Mouse (Mus musculus): ENCODE measurements at regions not wholly inside any gene's neighbourhood (a gene's known extent, or its start where the extent isn't known, plus 50 kb on each side); places are given as distances from the start of the nearest gene placed in this dataset.

DNA sequence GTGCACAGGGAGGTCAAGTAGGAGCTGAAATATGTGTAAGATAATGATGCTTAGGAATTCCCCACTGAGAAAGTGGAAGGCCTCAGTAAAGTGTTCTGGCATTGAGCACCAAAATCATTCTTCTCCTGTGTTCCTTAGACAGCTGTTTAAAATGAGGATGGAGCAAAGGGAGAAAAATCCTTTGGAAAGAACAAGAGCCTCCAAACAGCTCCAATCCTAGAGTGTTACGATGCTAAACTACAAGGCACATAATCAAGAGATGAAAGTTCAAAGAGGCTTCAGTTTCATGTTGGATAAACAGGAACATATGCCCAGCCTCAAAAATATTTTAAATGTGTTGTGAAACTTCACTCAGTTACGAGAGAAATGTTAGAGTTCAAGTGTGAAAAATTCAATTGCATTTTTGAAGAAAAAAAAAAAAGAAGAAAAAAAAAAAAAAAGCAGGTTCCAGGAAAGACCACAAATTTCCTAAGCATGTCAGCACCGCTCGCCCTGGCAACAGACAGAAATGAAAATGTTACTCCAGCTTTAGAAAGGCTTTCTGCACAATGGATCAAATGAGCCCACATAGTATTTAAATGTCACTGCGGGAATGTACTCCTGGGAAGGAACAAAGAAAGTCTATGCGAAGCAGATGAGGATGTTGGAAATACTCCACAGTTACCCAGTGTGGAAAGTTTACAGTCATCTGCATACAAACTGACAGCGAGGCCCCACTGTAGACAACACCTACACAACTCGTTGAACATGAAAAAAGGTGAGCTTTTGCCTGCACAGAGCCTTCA is 116.5 kb upstream of the Prkd1 start:
- WGBS, result 35% methylated on average over 8 of the region's 8 CpGs
- Histone ChIP-seq H3K27me3 (no peaks in the 10 kb centered on the region), H3K27ac (no peak overlapping the region; the same call in 1 of the 2 replicates), H3K4me3 (no peak overlapping the region), H3K9me3 (no peaks in the 10 kb centered on the region), H3K4me2 (no peak overlapping the region), H3K4me1 (peaks cover 6% of the 10 kb centered on the region; the same call in 1 of the 2 replicates), H3K36me3 (no peaks in the 10 kb centered on the region), H3K9ac (no peak overlapping the region)
- ATAC-seq (ENCODE audit: insufficient number of reproducible peaks, low FRiP score, low TSS enrichment, low read depth), result no peak

DNA sequence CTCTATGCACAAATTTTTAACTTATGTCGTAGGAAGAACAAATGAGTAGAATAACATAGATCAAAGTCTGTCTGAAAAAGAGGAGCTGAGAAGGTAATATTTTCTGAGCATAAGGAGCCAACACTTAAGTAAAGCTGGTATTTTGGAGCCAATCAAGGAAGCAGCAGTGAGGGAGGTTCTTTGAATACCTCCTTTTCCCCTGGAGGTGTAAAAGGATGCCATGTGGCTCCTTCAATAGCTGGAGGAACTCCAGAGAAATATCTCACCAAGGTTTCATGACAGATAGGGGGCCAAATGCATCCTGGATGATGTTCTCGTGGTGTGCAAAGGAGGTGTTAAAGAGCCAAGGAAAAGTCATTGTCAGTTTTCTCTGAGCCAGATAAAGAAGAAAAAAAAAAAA is 115.6 kb upstream of the Prkd1 start:
- Histone ChIP-seq H3K4me1 (peaks cover 6% of the 10 kb centered on the region; the same call in 1 of the 2 replicates), H3K4me3 (no peak overlapping the region), H3K27me3 (no peaks in the 10 kb centered on the region), H3K36me3 (no peaks in the 10 kb centered on the region), H3K4me2 (no peak overlapping the region), H3K27ac (no peak overlapping the region), H3K9me3 (no peaks in the 10 kb centered on the region), H3K9ac (no peak overlapping the region)
- ATAC-seq (ENCODE audit: insufficient number of reproducible peaks, low FRiP score, low TSS enrichment, low read depth), result no peak
- WGBS, result 38% methylated on average over 2 of the region's 2 CpGs

DNA sequence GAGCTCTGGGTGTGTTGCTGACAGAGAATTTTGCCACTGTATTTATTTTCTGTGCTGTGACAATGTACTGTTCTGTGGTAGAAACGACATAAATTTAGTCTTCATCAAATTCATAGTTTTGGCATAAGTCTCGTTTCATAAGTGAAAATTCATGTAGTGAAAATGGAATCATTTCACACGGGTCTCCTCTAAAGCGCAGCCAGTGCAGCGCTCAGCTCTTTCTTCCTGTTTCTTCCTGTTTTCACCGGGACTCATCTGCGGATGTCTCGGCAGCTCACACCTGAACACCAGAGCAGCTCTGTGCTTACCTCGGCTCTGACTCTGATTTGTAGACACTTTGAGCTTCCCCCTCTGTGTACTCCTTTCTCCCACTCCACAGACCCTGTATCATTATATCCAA is 85.2 kb upstream of the Prkd1 start:
- Histone ChIP-seq H3K4me1 (no peaks in the 10 kb centered on the region), H3K27ac (no peak overlapping the region), H3K9ac (no peak overlapping the region), H3K27me3 (no peaks in the 10 kb centered on the region), H3K4me2 (no peak overlapping the region), H3K4me3 (no peak overlapping the region), H3K36me3 (no peaks in the 10 kb centered on the region), H3K9me3 (no peaks in the 10 kb centered on the region)
- 60% methylated on average over 9 of the region's 9 CpGs for WGBS
- ATAC-seq (ENCODE audit: insufficient number of reproducible peaks, low FRiP score, low TSS enrichment, low read depth), result no peak

DNA sequence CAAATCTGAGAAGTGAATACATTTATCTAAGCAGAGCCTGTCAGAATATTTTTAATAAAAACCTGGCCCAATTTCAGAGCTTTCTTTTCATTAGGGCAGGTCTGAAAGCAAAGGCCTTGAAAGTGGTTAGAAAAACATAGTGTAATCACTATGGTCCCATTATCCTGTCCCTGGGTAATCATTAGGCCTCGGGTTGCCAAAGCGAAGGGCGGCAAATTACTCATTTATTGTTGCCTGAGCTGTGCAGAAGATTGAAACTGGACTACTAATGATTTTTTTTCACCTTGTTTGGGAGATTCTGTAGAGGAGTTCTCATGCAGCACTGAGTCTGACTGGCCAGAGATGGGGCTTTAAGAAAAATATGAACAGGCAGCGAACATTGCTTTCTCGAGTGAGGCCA is 63.7 kb upstream of the Prkd1 start:
- 52% methylated on average over 5 of the region's 5 CpGs for WGBS
- H3K36me3 ChIP-seq, result no peaks in the 10 kb centered on the region
- no peaks in the 10 kb centered on the region for H3K9me3 ChIP-seq
- no peaks in the 10 kb centered on the region for H3K27me3 ChIP-seq
- ATAC-seq (ENCODE audit: insufficient number of reproducible peaks, low FRiP score, low TSS enrichment, low read depth), result no peak
- H3K4me2 ChIP-seq, result no peak overlapping the region
- H3K27ac ChIP-seq, result no peak overlapping the region
- H3K9ac ChIP-seq, result no peak overlapping the region
- no peaks in the 10 kb centered on the region for H3K4me1 ChIP-seq
- H3K4me3 ChIP-seq, result no peak overlapping the region

DNA sequence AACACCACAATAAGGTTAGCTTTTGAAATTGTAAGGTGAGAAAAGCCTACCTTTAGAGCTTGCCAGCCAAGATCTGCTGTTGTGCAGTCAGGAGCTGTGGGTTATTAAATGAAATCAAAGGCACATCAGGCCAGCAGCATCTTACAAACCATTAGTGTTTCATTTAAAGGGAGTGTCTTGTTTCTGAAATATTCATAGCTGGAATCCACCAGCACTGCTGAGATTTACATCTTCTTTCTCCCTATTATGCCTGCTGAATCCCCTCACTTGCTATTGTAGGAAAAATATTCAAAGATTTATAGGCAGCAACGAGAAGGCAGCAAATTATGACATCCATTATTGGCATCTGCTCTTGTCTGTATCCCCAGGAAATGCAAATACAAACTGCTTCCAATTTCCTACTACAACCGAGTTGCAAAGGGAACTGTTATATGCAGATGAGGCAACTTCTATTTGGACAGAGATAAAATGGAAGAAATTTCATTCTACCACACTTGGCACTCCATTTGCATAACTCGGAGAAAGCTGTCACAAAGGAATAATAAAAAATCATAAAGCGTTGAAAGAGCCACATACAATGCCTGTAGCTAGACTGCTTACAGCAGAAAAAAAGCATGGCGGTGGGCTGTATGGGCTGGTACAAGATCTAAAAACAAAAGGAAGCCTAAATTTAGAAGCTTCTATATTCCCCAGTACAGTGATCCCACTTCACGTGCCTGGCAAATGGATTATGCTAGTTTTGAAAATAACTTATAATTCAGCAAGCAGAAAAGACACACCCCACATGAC is 60.3 kb upstream of the Prkd1 start:
- Histone ChIP-seq H3K4me3 (no peak overlapping the region), H3K9me3 (no peaks in the 10 kb centered on the region), H3K36me3 (no peaks in the 10 kb centered on the region), H3K27me3 (no peaks in the 10 kb centered on the region), H3K9ac (no peak overlapping the region), H3K27ac (no peak overlapping the region), H3K4me2 (no peak overlapping the region), H3K4me1 (no peaks in the 10 kb centered on the region)
- ATAC-seq (ENCODE audit: insufficient number of reproducible peaks, low FRiP score, low TSS enrichment, low read depth), result no peak
- WGBS, result 64% methylated on average over 6 of the region's 6 CpGs

DNA sequence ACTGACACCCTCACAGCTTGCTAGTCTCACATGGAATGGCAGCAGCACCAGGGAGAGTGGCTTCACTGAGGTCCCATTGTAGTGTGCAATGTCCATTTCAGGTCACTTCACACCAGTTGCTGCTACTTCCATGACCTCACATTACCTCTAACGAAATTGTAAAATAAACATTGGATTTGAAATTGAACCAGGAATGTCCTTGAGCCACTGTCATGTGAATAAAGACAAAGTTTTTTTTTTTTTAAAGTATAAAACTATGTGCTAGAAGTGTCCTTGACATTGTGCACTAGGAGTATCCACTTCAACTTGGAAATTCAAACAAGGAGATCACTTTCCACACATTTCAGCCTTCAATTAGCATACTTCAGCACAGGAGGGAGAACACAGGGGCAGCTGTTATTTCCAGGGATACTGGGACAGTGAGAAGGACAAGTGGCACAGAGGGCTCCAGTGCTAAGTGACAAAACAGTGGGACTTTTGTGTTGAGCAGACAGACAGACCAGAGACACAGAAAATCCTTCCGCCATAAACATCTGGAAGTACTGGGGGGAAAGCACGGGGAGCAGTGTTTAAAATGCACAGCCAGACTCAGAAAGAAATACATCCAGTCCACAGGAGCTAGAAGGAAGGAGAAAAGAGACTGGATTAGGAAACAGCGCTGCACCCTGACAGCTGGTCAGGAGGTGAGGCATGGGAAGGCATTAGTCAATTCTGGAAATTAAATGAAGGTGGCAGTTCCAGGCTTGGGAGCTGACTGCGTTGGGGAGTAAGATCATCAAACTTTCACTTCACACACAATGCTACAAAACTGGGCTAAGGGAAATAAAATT is 49.9 kb upstream of the Prkd1 start:
- no peak overlapping the region for H3K9ac ChIP-seq
- H3K4me2 ChIP-seq, result no peak overlapping the region
- H3K4me1 ChIP-seq, result no peaks in the 10 kb centered on the region
- no peak overlapping the region for H3K4me3 ChIP-seq
- H3K36me3 ChIP-seq, result no peaks in the 10 kb centered on the region
- no peak overlapping the region for H3K27ac ChIP-seq
- H3K9me3 ChIP-seq, result no peaks in the 10 kb centered on the region
- ATAC-seq (ENCODE audit: insufficient number of reproducible peaks, low FRiP score, low TSS enrichment, low read depth), result no peak
- no peaks in the 10 kb centered on the region for H3K27me3 ChIP-seq
- WGBS, result 48% methylated on average over 5 of the region's 5 CpGs

All from limb, embryonic 15.5 days (tissue).